Mouse (Mus musculus) forebrain, embryonic 12.5 days (tissue): ENCODE results near the gene Zfp526. TPM values are rescaled to one million over a fixed set of nuclear protein-coding genes. Genes with fewer than 3 reads are reported as not detected.
"Not testable (repeated sequence)": the region's sequence is repeated elsewhere in the genome, so short reads cannot be mapped to it uniquely, and the experiment has no call there.

ENCODE experiments used
- ATAC-seq: fragments of 200-750 bp; cut with Nextera tagmentation; 2 replicates; pipeline ENCODE4 v1.8.0; 2017; ENCODE audit warnings: moderate TSS enrichment; ENCODE audit not compliant: low FRiP score
- H3K27ac ChIP-seq: fragments of 300-500 bp; sonication (generic); 2 replicates; pipeline ENCODE4 v1.5.1; 2016; ENCODE audit warnings: mild to moderate bottlenecking
- H3K27me3 ChIP-seq: fragments of 300-500 bp; sonication (generic); 2 replicates; pipeline ENCODE4 v1.6.1; 2016; ENCODE audit warnings: mild to moderate bottlenecking
- H3K36me3 ChIP-seq: fragments of 300-500 bp; sonication (generic); replicated peaks from 2 replicates; pipeline ENCODE4 v1.6.1; 2016; ENCODE audit warnings: mild to moderate bottlenecking
- H3K4me1 ChIP-seq: fragments of 300-500 bp; sonication (generic); 2 replicates; pipeline ENCODE4 v1.6.1; 2016
- H3K4me2 ChIP-seq: fragments of 300-500 bp; sonication (generic); 2 replicates; pipeline ENCODE4 v1.6.1; 2016; ENCODE audit warnings: mild to moderate bottlenecking, moderate library complexity
- H3K4me3 ChIP-seq: fragments of 300-500 bp; sonication (generic); replicated peaks from 2 replicates; pipeline ENCODE4 v1.5.1; 2016; ENCODE audit warnings: mild to moderate bottlenecking
- H3K9ac ChIP-seq: fragments of 300-500 bp; sonication (generic); 2 replicates; pipeline ENCODE4 v1.6.1; 2016; ENCODE audit warnings: mild to moderate bottlenecking
- H3K9me3 ChIP-seq: fragments of 300-500 bp; sonication (generic); 2 replicates; pipeline ENCODE4 v1.6.1; 2016
- WGBS: fragments of 180-500 bp; shearing (Covaris S2); methylation state at CpG from one replicate; pipeline ENCODE4 v1.1.7; 2016; 5-methylcytosine and 5-hydroxymethylcytosine counted together
- polyA plus RNA-seq: library from polyadenylated mRNA; unstranded; fragments of >200 nt; fragmentation: Nextera tagmentation; extraction: Ambion mirVana; gene quantifications from 2 replicates; pipeline ENCODE4 v1.2.1, GENCODE M21; 2016

Gene Zfp526
- polyA plus RNA-seq, 1 experiment from 2014 or later: 2.7 TPM

GRCm38 (mm10) chr7:25248018-25248647 lies 26.9 kb downstream of the Zfp526 start:
- Histone ChIP-seq H3K36me3 (peaks cover 28% of the 10 kb centered on the region), H3K9me3 (no peaks in the 10 kb centered on the region), H3K4me3 (peak overlapping the region; percentile 75), H3K4me1 (peaks cover 48% of the 10 kb centered on the region), H3K4me2 (peak overlapping the region; percentile 85), H3K27me3 (no peaks in the 10 kb centered on the region), H3K27ac (peak overlapping the region; percentile 96), H3K9ac (peak overlapping the region; percentile 91)
- 2% methylated on average over 18 of the region's 18 CpGs for WGBS
- ATAC-seq: peak; percentile 21; the same call in 1 of the 2 replicates

DNA sequence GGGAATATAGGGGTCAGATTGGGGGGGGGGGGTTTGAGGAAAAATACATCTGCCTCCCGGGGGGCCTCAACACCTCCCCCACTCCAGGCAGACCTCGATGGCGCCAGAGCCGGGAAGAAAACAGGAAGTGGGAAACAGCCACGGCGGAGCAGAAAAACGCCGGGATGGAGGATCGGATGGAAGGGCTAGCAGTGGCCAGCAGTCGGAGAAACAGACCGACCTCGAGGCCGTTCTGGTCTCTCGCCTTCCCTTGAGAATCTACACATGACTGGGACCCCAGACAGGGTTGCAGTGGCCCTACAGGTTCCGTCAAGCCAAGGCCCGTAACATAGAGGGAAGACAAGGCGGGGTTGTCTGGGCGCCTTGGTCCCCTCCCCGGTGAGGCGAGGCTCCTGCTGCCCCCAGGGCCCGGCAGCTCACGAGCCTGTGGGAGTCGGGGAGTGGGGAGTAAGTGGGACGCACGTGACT lies 27.7 kb downstream of the Zfp526 start:
- Histone ChIP-seq H3K27ac (peak overlapping the region; percentile 96), H3K36me3 (peaks cover 23% of the 10 kb centered on the region), H3K4me1 (peaks cover 48% of the 10 kb centered on the region), H3K4me3 (peak overlapping the region; percentile 75), H3K9ac (peak overlapping the region; percentile 91), H3K27me3 (no peaks in the 10 kb centered on the region), H3K9me3 (no peaks in the 10 kb centered on the region), H3K4me2 (peak overlapping the region; percentile 85)
- ATAC-seq: no peak
- WGBS: under 1% methylated on average over 25 of the region's 25 CpGs

GRCm38 (mm10) chr7:25249314-25250140 lies 28.3 kb downstream of the Zfp526 start:
- H3K4me1 ChIP-seq: peaks cover 48% of the 10 kb centered on the region
- WGBS: under 1% methylated on average over 38 of the region's 73 CpGs

GRCm38 (mm10) chr7:25250141-25250972 lies 29.1 kb downstream of the Zfp526 start, which contains the start of gene Erf:
Gene Erf, minus strand, starts transcription at chr7:25250761.
- ATAC-seq: peak; percentile 77
- no peaks in the 10 kb centered on the region for H3K9me3 ChIP-seq
- H3K4me2 ChIP-seq: peak within 1 kb of the TSS; percentile 85
- H3K27ac ChIP-seq: peak within 1 kb of the TSS; percentile 96
- peaks cover 10% of the 10 kb centered on the region for H3K36me3 ChIP-seq
- under 1% methylated on average over 69 of the region's 81 CpGs for WGBS
- peaks cover 48% of the 10 kb centered on the region for H3K4me1 ChIP-seq
- H3K27me3 ChIP-seq: no peaks in the 10 kb centered on the region
- H3K9ac ChIP-seq: peak within 1 kb of the TSS; percentile 91
- peak within 1 kb of the TSS; percentile 75 for H3K4me3 ChIP-seq

More at GRCm38 (mm10) chr7:25249314-25250140, 28.3 kb downstream of the Zfp526 start:
- Histone ChIP-seq H3K36me3 (peaks cover 18% of the 10 kb centered on the region), H3K27me3 (no peaks in the 10 kb centered on the region), H3K4me2 (peak overlapping the region; percentile 85), H3K27ac (peak overlapping the region; percentile 96), H3K4me3 (peak overlapping the region; percentile 75), H3K9me3 (no peaks in the 10 kb centered on the region), H3K9ac (peak overlapping the region; percentile 91)
- peak; percentile 62 for ATAC-seq

- no peaks in the 10 kb centered on the region for H3K9me3 ChIP-seq
- peak; percentile 18; the same call in 1 of the 2 replicates for ATAC-seq
- 2% methylated on average over 22 of the region's 22 CpGs for WGBS
- no peaks in the 10 kb centered on the region for H3K27me3 ChIP-seq
- H3K9ac ChIP-seq: peak overlapping the region; percentile 91
- peak overlapping the region; percentile 85 for H3K4me2 ChIP-seq
- peak overlapping the region; percentile 75 for H3K4me3 ChIP-seq
- H3K36me3 ChIP-seq: 0 out of 2 replicates have a peak, but pooled peaks cover 1% of the 10 kb centered on the region
- peaks cover 44% of the 10 kb centered on the region for H3K4me1 ChIP-seq
- H3K27ac ChIP-seq: peak overlapping the region; percentile 96
Observed at GRCm38 (mm10) chr7:25251071-25251791, 30.0 kb downstream of the Zfp526 start.

DNA sequence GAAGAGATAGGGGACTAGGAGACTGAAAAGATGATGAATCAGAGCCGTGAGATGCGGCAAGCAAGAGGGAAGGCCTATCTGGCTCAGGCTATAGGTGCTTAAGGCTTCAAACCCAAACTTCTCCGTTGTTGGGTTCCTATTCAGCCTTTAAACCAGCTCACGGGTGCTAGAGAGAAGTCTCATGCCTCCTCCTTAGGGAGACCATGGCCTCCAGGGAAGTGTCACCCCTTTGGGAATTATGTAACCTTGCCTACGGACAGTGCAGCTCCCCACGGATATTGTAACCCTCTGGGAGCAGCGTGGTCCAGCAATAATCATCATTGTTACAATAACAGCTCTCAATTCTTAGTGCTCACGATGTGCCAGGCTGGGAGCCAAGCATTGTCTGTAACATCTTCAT lies 30.6 kb downstream of the Zfp526 start:
- ATAC-seq: no peak
- H3K4me2 ChIP-seq: peak overlapping the region; percentile 85
- peaks cover 38% of the 10 kb centered on the region for H3K4me1 ChIP-seq
- peak overlapping the region; percentile 96 for H3K27ac ChIP-seq
- H3K27me3 ChIP-seq: no peaks in the 10 kb centered on the region
- WGBS: 19% methylated on average over 8 of the region's 8 CpGs
- H3K9me3 ChIP-seq: no peaks in the 10 kb centered on the region
- peak overlapping the region; percentile 91 for H3K9ac ChIP-seq
- H3K36me3 ChIP-seq: no peaks in the 10 kb centered on the region
- peak overlapping the region; percentile 75 for H3K4me3 ChIP-seq

GRCm38 (mm10) chr7:25261896-25262295 lies 40.7 kb downstream of the Zfp526 start:
- Histone ChIP-seq H3K9ac (no peak overlapping the region), H3K27me3 (no peaks in the 10 kb centered on the region), H3K4me3 (no peak overlapping the region), H3K27ac (no peak overlapping the region), H3K4me1 (peaks cover 4% of the 10 kb centered on the region), H3K36me3 (no peaks in the 10 kb centered on the region), H3K9me3 (no peaks in the 10 kb centered on the region), H3K4me2 (no peak overlapping the region)
- ATAC-seq: no peak
- 90% methylated on average over 1 of the region's 1 CpGs for WGBS

DNA sequence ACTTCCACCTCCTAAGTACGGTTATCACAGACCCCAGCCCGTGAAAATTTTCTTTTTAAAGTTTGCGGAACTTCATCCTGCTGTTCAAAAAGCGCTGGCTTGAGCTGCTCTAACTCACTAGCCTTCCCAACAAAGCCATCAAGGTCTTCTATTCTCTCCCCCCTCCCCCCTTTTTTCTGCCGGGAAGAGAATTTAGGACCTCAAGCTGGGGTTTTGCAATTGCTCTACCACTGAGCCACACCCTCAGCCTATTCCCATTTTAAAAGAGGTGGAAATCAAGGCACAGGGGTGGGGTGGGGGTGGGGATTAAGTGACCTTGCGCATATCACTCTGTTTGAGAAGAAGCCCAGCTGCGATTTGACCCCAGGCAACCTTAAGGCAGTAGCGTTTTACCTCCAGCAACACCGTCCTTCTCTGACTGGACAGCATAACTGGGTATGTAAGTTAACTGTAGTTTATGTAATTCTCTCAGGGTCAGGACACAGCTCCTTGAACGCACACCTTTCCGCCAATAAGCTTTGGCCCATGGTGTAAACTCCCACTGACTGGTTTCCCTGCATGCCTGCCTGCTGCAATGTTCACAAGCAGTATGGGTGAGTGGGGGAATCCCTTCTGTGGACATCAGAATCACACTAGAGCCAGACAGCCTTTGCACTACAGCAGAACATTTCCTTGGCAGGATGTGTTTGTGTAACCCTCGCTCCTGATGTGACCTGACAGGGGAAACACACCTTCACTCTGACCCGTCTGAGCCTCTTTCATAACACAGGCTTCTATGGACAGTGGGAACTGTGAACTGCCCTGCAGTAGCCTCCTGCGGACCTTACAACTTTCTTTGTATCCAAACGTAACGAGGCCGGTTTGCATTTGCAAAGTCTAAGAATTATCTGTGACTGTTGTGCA lies 43.0 kb downstream of the Zfp526 start:
- Histone ChIP-seq H3K27ac (no peak overlapping the region), H3K9me3 (no peaks in the 10 kb centered on the region), H3K4me1 (peaks cover 12% of the 10 kb centered on the region), H3K36me3 (no peaks in the 10 kb centered on the region), H3K27me3 (no peaks in the 10 kb centered on the region), H3K4me3 (no peak overlapping the region), H3K4me2 (no peak overlapping the region), H3K9ac (no peak overlapping the region)
- WGBS: 26% methylated on average over 17 of the region's 17 CpGs
- no peak for ATAC-seq

GRCm38 (mm10) chr7:25265743-25266142 lies 44.5 kb downstream of the Zfp526 start:
- H3K27ac ChIP-seq, H3K27me3 ChIP-seq, H3K9me3 ChIP-seq, ATAC-seq, H3K36me3 ChIP-seq, H3K9ac ChIP-seq, H3K4me2 ChIP-seq, H3K4me3 ChIP-seq: not testable (repeated sequence)
- 90% methylated on average over 5 of the region's 5 CpGs for WGBS
- peaks cover 23% of the 10 kb centered on the region for H3K4me1 ChIP-seq

- 0 out of 2 replicates have a peak overlapping the region, but pooled peaks have one; percentile 89 for H3K27ac ChIP-seq
- H3K9ac ChIP-seq: no peak overlapping the region
- H3K4me1 ChIP-seq: peaks cover 23% of the 10 kb centered on the region
- H3K36me3 ChIP-seq: peaks cover 4% of the 10 kb centered on the region
- no peaks in the 10 kb centered on the region for H3K9me3 ChIP-seq
- peak overlapping the region; percentile 69; the same call in 1 of the 2 replicates for H3K4me3 ChIP-seq
- no peaks in the 10 kb centered on the region for H3K27me3 ChIP-seq
- 93% methylated on average over 8 of the region's 8 CpGs for WGBS
- no peak for ATAC-seq
- H3K4me2 ChIP-seq: peak overlapping the region; percentile 60; the same call in 1 of the 2 replicates
Observed at GRCm38 (mm10) chr7:25266180-25266962, 45.1 kb downstream of the Zfp526 start.
